Mouse (Mus musculus): Measurements from ENCODE around the gene Pml. TPM values are rescaled to one million over a fixed set of nuclear protein-coding genes. Genes with fewer than 3 reads are reported as not detected.

Gene Pml
- polyA plus RNA-seq, 1 experiment from 2014 or later: 28.3 TPM

GRCm38 (mm10) chr9:58203516-58204447 is 45.8 kb downstream of the Pml start, which contains the start of the genes Islr and Islr2:
TSS of gene Islr (minus strand) at chr9:58204306.
TSS of gene Islr2 (minus strand) at chr9:58204319.
- Histone ChIP-seq H3K4me3 (ENCODE audit: low read depth, low read length) (peak within 1 kb of the TSS; percentile 41), H3K4me2 (peak within 1 kb of the TSS; percentile 64), H3K9me3 (ENCODE audit: control insufficient read depth, low read length) (no peaks in the 10 kb centered on the region), H3K27me3 (replicated peaks; ENCODE audit: control insufficient read depth, insufficient read depth, low read length) (peaks cover 73% of the 10 kb centered on the region), H3K4me1 (replicated peaks; ENCODE audit: control insufficient read depth, insufficient read depth, low read length) (peaks cover 2% of the 10 kb centered on the region; the same call in 1 of the 2 replicates), H3K9ac (ENCODE audit: low read depth, low read length) (no peak within 1 kb of the TSS), H3K36me3 (ENCODE audit: control insufficient read depth, insufficient read depth, low read length) (no peaks in the 10 kb centered on the region), H3K27ac (ENCODE audit: low read depth, low read length) (no peak within 1 kb of the TSS)
- peak; percentile 64; the same call in 1 of the 2 replicates for ATAC-seq (replicated peaks; ENCODE audit: low FRiP score)
- peak; percentile 65 for DNase-seq (ENCODE audit: low spot score)
- 3% methylated on average over 42 of the region's 42 CpGs for WGBS

- no peak for ATAC-seq (replicated peaks; ENCODE audit: low FRiP score)
- H3K4me3 ChIP-seq (ENCODE audit: low read depth, low read length): no peak overlapping the region
- no peak overlapping the region for H3K9ac ChIP-seq (ENCODE audit: low read depth, low read length)
- H3K27me3 ChIP-seq (replicated peaks; ENCODE audit: control insufficient read depth, insufficient read depth, low read length): peaks cover 83% of the 10 kb centered on the region
- H3K36me3 ChIP-seq (ENCODE audit: control insufficient read depth, insufficient read depth, low read length): no peaks in the 10 kb centered on the region
- no peak overlapping the region for H3K27ac ChIP-seq (ENCODE audit: low read depth, low read length)
- DNase-seq (ENCODE audit: low spot score): peak; percentile 32
- H3K4me2 ChIP-seq: no peak overlapping the region
- 4% methylated on average over 14 of the region's 14 CpGs for WGBS
- peaks cover 8% of the 10 kb centered on the region for H3K4me1 ChIP-seq (replicated peaks; ENCODE audit: control insufficient read depth, insufficient read depth, low read length)
- no peaks in the 10 kb centered on the region for H3K9me3 ChIP-seq (ENCODE audit: control insufficient read depth, low read length)
These were observed 46.7 kb downstream of the Pml start for GRCm38 (mm10) chr9:58202676-58203453.

- no peak overlapping the region for H3K9ac ChIP-seq (ENCODE audit: low read depth, low read length)
- H3K36me3 ChIP-seq (ENCODE audit: control insufficient read depth, insufficient read depth, low read length): no peaks in the 10 kb centered on the region
- DNase-seq (ENCODE audit: low spot score) (peak; percentile 29), ATAC-seq (replicated peaks; ENCODE audit: low FRiP score) (no peak)
- H3K27ac ChIP-seq (ENCODE audit: low read depth, low read length): no peak overlapping the region
- 5% methylated on average over 37 of the region's 37 CpGs for WGBS
- peaks cover 86% of the 10 kb centered on the region for H3K27me3 ChIP-seq (replicated peaks; ENCODE audit: control insufficient read depth, insufficient read depth, low read length)
- no peak overlapping the region for H3K4me2 ChIP-seq
- H3K9me3 ChIP-seq (ENCODE audit: control insufficient read depth, low read length): no peaks in the 10 kb centered on the region
- H3K4me3 ChIP-seq (ENCODE audit: low read depth, low read length): no peak overlapping the region
- H3K4me1 ChIP-seq (replicated peaks; ENCODE audit: control insufficient read depth, insufficient read depth, low read length): peaks cover 8% of the 10 kb centered on the region
These were observed 47.6 kb downstream of the Pml start for GRCm38 (mm10) chr9:58201861-58202549.

GRCm38 (mm10) chr9:58201091-58201842 is 48.3 kb downstream of the Pml start:
- Histone ChIP-seq H3K9me3 (ENCODE audit: control insufficient read depth, low read length) (no peaks in the 10 kb centered on the region), H3K36me3 (ENCODE audit: control insufficient read depth, insufficient read depth, low read length) (no peaks in the 10 kb centered on the region), H3K27me3 (replicated peaks; ENCODE audit: control insufficient read depth, insufficient read depth, low read length) (peaks cover 87% of the 10 kb centered on the region), H3K4me3 (ENCODE audit: low read depth, low read length) (no peak overlapping the region), H3K9ac (ENCODE audit: low read depth, low read length) (no peak overlapping the region), H3K4me1 (replicated peaks; ENCODE audit: control insufficient read depth, insufficient read depth, low read length) (peaks cover 8% of the 10 kb centered on the region), H3K27ac (ENCODE audit: low read depth, low read length) (no peak overlapping the region), H3K4me2 (no peak overlapping the region)
- WGBS: 5% methylated on average over 24 of the region's 24 CpGs
- ATAC-seq (replicated peaks; ENCODE audit: low FRiP score): no peak
- DNase-seq (ENCODE audit: low spot score): peak; percentile 32

- Histone ChIP-seq H3K4me2 (no peak overlapping the region), H3K4me3 (ENCODE audit: low read depth, low read length) (no peak overlapping the region), H3K9ac (ENCODE audit: low read depth, low read length) (no peak overlapping the region), H3K36me3 (ENCODE audit: control insufficient read depth, insufficient read depth, low read length) (no peaks in the 10 kb centered on the region), H3K27ac (ENCODE audit: low read depth, low read length) (no peak overlapping the region), H3K4me1 (replicated peaks; ENCODE audit: control insufficient read depth, insufficient read depth, low read length) (peaks cover 8% of the 10 kb centered on the region), H3K9me3 (ENCODE audit: control insufficient read depth, low read length) (no peaks in the 10 kb centered on the region), H3K27me3 (replicated peaks; ENCODE audit: control insufficient read depth, insufficient read depth, low read length) (peaks cover 95% of the 10 kb centered on the region)
- DNase-seq (ENCODE audit: low spot score) (peak; percentile 31), ATAC-seq (replicated peaks; ENCODE audit: low FRiP score) (no peak)
- 10% methylated on average over 11 of the region's 11 CpGs for WGBS
These were observed 49.1 kb downstream of the Pml start for GRCm38 (mm10) chr9:58200270-58201090.

GRCm38 (mm10) chr9:58199381-58200269 is 50.0 kb downstream of the Pml start:
- no peak overlapping the region for H3K4me3 ChIP-seq (ENCODE audit: low read depth, low read length)
- no peak for DNase-seq (ENCODE audit: low spot score)
- no peak overlapping the region for H3K9ac ChIP-seq (ENCODE audit: low read depth, low read length)
- WGBS: 2% methylated on average over 41 of the region's 41 CpGs
- H3K27ac ChIP-seq (ENCODE audit: low read depth, low read length): no peak overlapping the region
- peaks cover 99% of the 10 kb centered on the region for H3K27me3 ChIP-seq (replicated peaks; ENCODE audit: control insufficient read depth, insufficient read depth, low read length)
- H3K9me3 ChIP-seq (ENCODE audit: control insufficient read depth, low read length): no peaks in the 10 kb centered on the region
- H3K4me1 ChIP-seq (replicated peaks; ENCODE audit: control insufficient read depth, insufficient read depth, low read length): peaks cover 8% of the 10 kb centered on the region
- H3K4me2 ChIP-seq: no peak overlapping the region
- no peak for ATAC-seq (replicated peaks; ENCODE audit: low FRiP score)
- no peaks in the 10 kb centered on the region for H3K36me3 ChIP-seq (ENCODE audit: control insufficient read depth, insufficient read depth, low read length)

- Histone ChIP-seq H3K36me3 (ENCODE audit: control insufficient read depth, insufficient read depth, low read length) (no peaks in the 10 kb centered on the region), H3K27me3 (replicated peaks; ENCODE audit: control insufficient read depth, insufficient read depth, low read length) (peaks cover 100% of the 10 kb centered on the region), H3K4me3 (ENCODE audit: low read depth, low read length) (no peak overlapping the region), H3K27ac (ENCODE audit: low read depth, low read length) (no peak overlapping the region), H3K4me2 (no peak overlapping the region), H3K9ac (ENCODE audit: low read depth, low read length) (no peak overlapping the region), H3K9me3 (ENCODE audit: control insufficient read depth, low read length) (no peaks in the 10 kb centered on the region), H3K4me1 (replicated peaks; ENCODE audit: control insufficient read depth, insufficient read depth, low read length) (peaks cover 8% of the 10 kb centered on the region)
- WGBS: 4% methylated on average over 38 of the region's 38 CpGs
- DNase-seq (ENCODE audit: low spot score) (no peak), ATAC-seq (replicated peaks; ENCODE audit: low FRiP score) (no peak)
These were observed 50.7 kb downstream of the Pml start for GRCm38 (mm10) chr9:58198801-58199371.

Measured in liver, embryonic 11.5 days (tissue).